In the genomic region with DNA sequence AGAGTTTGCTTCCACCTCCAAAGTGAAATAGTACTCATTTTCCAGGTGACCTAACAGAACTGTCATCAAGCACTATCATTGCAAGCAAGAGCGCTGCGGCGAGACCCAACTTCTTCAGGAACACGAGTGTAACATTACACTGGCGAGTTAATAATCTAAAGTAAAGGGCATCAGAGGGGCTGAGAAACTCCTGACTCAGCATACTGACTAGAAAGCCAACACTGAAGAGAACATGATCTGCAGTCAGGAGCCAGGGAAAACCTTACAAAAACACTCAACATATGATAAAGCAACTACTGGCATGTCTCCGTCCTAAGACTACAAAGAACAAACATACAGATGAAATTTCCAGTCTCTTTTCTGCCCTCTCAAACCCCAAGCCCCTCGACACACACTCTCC, we compare ENCODE assay signal across 11 mouse cellular contexts. TPM values are rescaled to one million over a fixed set of nuclear protein-coding genes. Genes with fewer than 3 reads are reported as not detected.
DNase-seq lines count a peak whose midpoint lies in the region; ATAC-seq and TF ChIP-seq lines count a peak whose summit lies in the region.
"Had no signal": no experiment of that assay in that cellular context is flagged by ENCODE, and none has a peak within 500 bp of the region (broad histone marks: within the 10 kb centered on the region; RNA-seq: fewer than 3 reads in every experiment).

No protein-coding gene starts in this region.

- 85% methylated on average over 7 of the region's 7 CpGs for WGBS in lung, embryonic 15.5 days
- whole genome bisulfite sequencing in lung, adult 2 months, result 82% methylated on average over 7 of the region's 7 CpGs
- 96% methylated on average over 7 of the region's 7 CpGs for WGBS in forebrain, embryonic 12.5 days
- WGBS in intestine, postnatal 0 days, result 84% methylated on average over 7 of the region's 7 CpGs
- 91% methylated on average over 7 of the region's 7 CpGs for WGBS in neural tube, embryonic 15.5 days

- peaks cover 3% of the 10 kb centered on the region; the same call in 1 of the 2 replicates for H3K4me1 ChIP-seq in lung, embryonic 15.5 days
- H3K4me1 ChIP-seq in lung, adult 2 months (ENCODE audit: control insufficient read depth, insufficient read depth, low read length), result no peaks in the 10 kb centered on the region; the same call in 1 of the 2 replicates
- H3K4me1 ChIP-seq in forebrain, embryonic 12.5 days, result peaks cover 11% of the 10 kb centered on the region
- H3K4me1 ChIP-seq in intestine, postnatal 0 days (replicated peaks; ENCODE audit: control insufficient read depth, insufficient read depth, low read length), result no peaks in the 10 kb centered on the region
- H3K4me1 ChIP-seq in neural tube, embryonic 15.5 days, result peaks cover 16% of the 10 kb centered on the region

- H3K36me3 ChIP-seq in lung, embryonic 15.5 days, result no peaks in the 10 kb centered on the region
- no peaks in the 10 kb centered on the region for H3K36me3 ChIP-seq in forebrain, embryonic 12.5 days (replicated peaks)
- no peaks in the 10 kb centered on the region for H3K36me3 ChIP-seq in intestine, postnatal 0 days (ENCODE audit: control insufficient read depth, insufficient read depth)
- no peaks in the 10 kb centered on the region for H3K36me3 ChIP-seq in neural tube, embryonic 15.5 days

- H3K4me2 ChIP-seq in lung, embryonic 15.5 days, result peak overlapping the region; percentile 74
- peak overlapping the region; percentile 73 for H3K4me2 ChIP-seq in forebrain, embryonic 12.5 days
- H3K4me2 ChIP-seq in intestine, postnatal 0 days (replicated peaks; ENCODE audit: low read depth), result 0 out of 2 replicates have a peak overlapping the region, but pooled peaks have one; percentile 91
- peak overlapping the region; percentile 80 for H3K4me2 ChIP-seq in neural tube, embryonic 15.5 days

- H3K4me3 ChIP-seq in lung, embryonic 15.5 days, result peak overlapping the region; percentile 58; the same call in 1 of the 2 replicates
- H3K4me3 ChIP-seq in lung, adult 2 months (replicated peaks; ENCODE audit: extremely low read depth, low read depth, low read length), result no peak overlapping the region
- peak overlapping the region; percentile 58 for H3K4me3 ChIP-seq in forebrain, embryonic 12.5 days (replicated peaks)
- H3K4me3 ChIP-seq in intestine, postnatal 0 days (ENCODE audit: low read depth, low read length), result no peak overlapping the region
- peak overlapping the region; percentile 68 for H3K4me3 ChIP-seq in neural tube, embryonic 15.5 days (replicated peaks)

- no peak overlapping the region for H3K27ac ChIP-seq in lung, embryonic 15.5 days
- H3K27ac ChIP-seq in forebrain, embryonic 12.5 days, result no peak overlapping the region
- H3K27ac ChIP-seq in intestine, postnatal 0 days (ENCODE audit: low read depth, low read length), result no peak overlapping the region
- no peak overlapping the region for H3K27ac ChIP-seq in neural tube, embryonic 15.5 days (replicated peaks)

- TF ChIP-seq CTCF in lung, adult 2 months (IDR thresholded peaks at IDR 0.05; ENCODE audit: insufficient read depth, low read length), result no peak
- TF ChIP-seq CTCF in intestine, postnatal 0 days (IDR thresholded peaks at IDR 0.05; ENCODE audit: low read depth), result no peak

- no peak for TF ChIP-seq POLR2A in lung, adult 2 months (IDR thresholded peaks at IDR 0.05; ENCODE audit: borderline replicate concordance, extremely low read depth, low read depth, low read length)

- H3K27me3 ChIP-seq in lung, embryonic 15.5 days, result no peaks in the 10 kb centered on the region
- H3K27me3 ChIP-seq in forebrain, embryonic 12.5 days, result no peaks in the 10 kb centered on the region
- no peaks in the 10 kb centered on the region for H3K27me3 ChIP-seq in intestine, postnatal 0 days (replicated peaks; ENCODE audit: control insufficient read depth, insufficient read depth, low read length)
- no peaks in the 10 kb centered on the region for H3K27me3 ChIP-seq in neural tube, embryonic 15.5 days (replicated peaks)

- DNase-seq in lung, adult 2 months, result no peak
- no peak for DNase-seq in adrenal gland, adult 8-10 months
- DNase-seq in right cerebral cortex, adult 2 months (ENCODE audit: low spot score in 2 of 2), result no peak
- DNase-seq: cerebellum, postnatal 36 days; gastrocnemius, postnatal 10 days had no signal

- ATAC-seq in lung, embryonic 15.5 days (ENCODE audit: borderline replicate concordance, extremely low read depth, low FRiP score, low TSS enrichment), result no peak
- ATAC-seq in forebrain, embryonic 12.5 days (ENCODE audit: low FRiP score), result no peak
- ATAC-seq in intestine, postnatal 0 days, result no peak
- no peak for ATAC-seq in neural tube, embryonic 15.5 days (ENCODE audit: low FRiP score)

- no peaks in the 10 kb centered on the region for H3K9me3 ChIP-seq in lung, embryonic 15.5 days
- H3K9me3 ChIP-seq in forebrain, embryonic 12.5 days, result peaks cover 3% of the 10 kb centered on the region; the same call in 1 of the 2 replicates
- H3K9me3 ChIP-seq in intestine, postnatal 0 days (ENCODE audit: control insufficient read depth), result no peaks in the 10 kb centered on the region
- 0 out of 2 replicates have a peak, but pooled peaks cover 3% of the 10 kb centered on the region for H3K9me3 ChIP-seq in neural tube, embryonic 15.5 days (replicated peaks)

- no peak overlapping the region for H3K9ac ChIP-seq in lung, embryonic 15.5 days
- H3K9ac ChIP-seq in forebrain, embryonic 12.5 days, result no peak overlapping the region
- H3K9ac ChIP-seq in intestine, postnatal 0 days (ENCODE audit: low read depth, low read length), result no peak overlapping the region
- H3K9ac ChIP-seq in neural tube, embryonic 15.5 days (replicated peaks), result 0 out of 2 replicates have a peak overlapping the region, but pooled peaks have one; percentile 59

RNA-seq across cellular contexts. Expression of gene Zfp560, which starts 1.3 kb away (rescaled TPM):
- 34.6 and 37.0 TPM in 2 replicates for polyA plus RNA-seq in lung, embryonic 15.5 days (2015; fragmentation: Nextera tagmentation; extraction: Ambion mirVana)
- 3.3 and 5.4 TPM in 2 replicates for polyA plus RNA-seq in lung, adult 2 months (2012; rRNA removed)
- polyA plus RNA-seq in forebrain, embryonic 12.5 days (2016; fragmentation: Nextera tagmentation; extraction: Ambion mirVana), result 37.0 and 37.2 TPM in 2 replicates
- 30.2 and 31.3 TPM in 2 replicates for polyA plus RNA-seq in intestine, postnatal 0 days (2015; fragmentation: Nextera tagmentation; extraction: Ambion mirVana)
- polyA plus RNA-seq in neural tube, embryonic 15.5 days (2015; fragmentation: Nextera tagmentation; extraction: Ambion mirVana), result 33.5 and 37.9 TPM in 2 replicates
- total RNA-seq in adrenal gland, adult 8-10 months (2022), result 10 to 100 TPM in 2 of 4 experiments, 1 to 10 TPM in 2; 7.7 to 11.3 (median 9.4) TPM

RNA-seq across cellular contexts. Expression of gene Olfr18, which starts 47.8 kb away (rescaled TPM):
- 0.19 TPM in 1 of 2 replicates, not detected in the other for polyA plus RNA-seq in lung, embryonic 15.5 days (2015; fragmentation: Nextera tagmentation; extraction: Ambion mirVana)
- polyA plus RNA-seq in lung, adult 2 months (2012; rRNA removed), result not detected in 2 replicates
- polyA plus RNA-seq in forebrain, embryonic 12.5 days (2016; fragmentation: Nextera tagmentation; extraction: Ambion mirVana), result not detected in 2 replicates
- polyA plus RNA-seq in intestine, postnatal 0 days (2015; fragmentation: Nextera tagmentation; extraction: Ambion mirVana), result not detected in 2 replicates
- 0.09 TPM in 1 of 2 replicates, not detected in the other for polyA plus RNA-seq in neural tube, embryonic 15.5 days (2015; fragmentation: Nextera tagmentation; extraction: Ambion mirVana)
- not detected for total RNA-seq in adrenal gland, adult 8-10 months (2022)
- total RNA-seq: gastrocnemius, postnatal 10 days; left cerebral cortex, adult 18-20 months had no signal
- polyA plus RNA-seq: neural tube, embryonic 11.5 days had no signal

Comparison
In these comparisons a context has a peak if more than half of its experiments do, and no peak if none do; other contexts are left out.
1. H3K4me3 ChIP-seq: peak in lung, embryonic 15.5 days (single experiment), forebrain, embryonic 12.5 days (single experiment) and neural tube, embryonic 15.5 days (single experiment); none in lung, adult 2 months (single experiment) and intestine, postnatal 0 days (single experiment).
2. Peak in every context shown above with its lines, with median percentiles within 50 percentile points of each other: H3K4me2 ChIP-seq.